Mouse (Mus musculus) limb, embryonic 13.5 days (tissue): ENCODE results near the gene Lgals12. TPM values are rescaled to one million over a fixed set of nuclear protein-coding genes. Genes with fewer than 3 reads are reported as not detected.

Experiments
- ATAC-seq: fragments of 200-750 bp; cut with Nextera tagmentation; 2 replicates; pipeline ENCODE4 v1.8.0; 2017; ENCODE audit warnings: low read depth, moderate number of reproducible peaks, moderate TSS enrichment; ENCODE audit not compliant: low FRiP score
- H3K27ac ChIP-seq: fragments of 300-500 bp; sonication (generic); 2 replicates; pipeline ENCODE4 v1.5.1; 2015; ENCODE audit warnings: inconsistent platforms, mild to moderate bottlenecking, moderate library complexity
- H3K27me3 ChIP-seq: fragments of 300-500 bp; sonication (generic); 2 replicates; pipeline ENCODE4 v1.6.1; 2015; ENCODE audit warnings: mild to moderate bottlenecking, inconsistent platforms
- H3K36me3 ChIP-seq: fragments of 300-500 bp; sonication (generic); 2 replicates; pipeline ENCODE4 v1.6.1; 2015; ENCODE audit warnings: inconsistent platforms, mild to moderate bottlenecking, moderate library complexity
- H3K4me1 ChIP-seq: fragments of 300-500 bp; sonication (generic); 2 replicates; pipeline ENCODE4 v1.6.1; 2015; ENCODE audit warnings: inconsistent platforms
- H3K4me2 ChIP-seq: fragments of 300-500 bp; sonication (generic); replicated peaks from 2 replicates; pipeline ENCODE4 v1.6.1; 2015; ENCODE audit warnings: inconsistent platforms, mild to moderate bottlenecking, moderate library complexity
- H3K4me3 ChIP-seq: fragments of 300-500 bp; sonication (generic); 2 replicates; pipeline ENCODE4 v1.5.1; 2015; ENCODE audit warnings: moderate library complexity, mild to moderate bottlenecking, inconsistent platforms
- H3K9ac ChIP-seq: fragments of 300-500 bp; sonication (generic); 2 replicates; pipeline ENCODE4 v1.6.1; 2015; ENCODE audit warnings: mild to moderate bottlenecking, inconsistent platforms
- H3K9me3 ChIP-seq: fragments of 300-500 bp; sonication (generic); 2 replicates; pipeline ENCODE4 v1.6.1; 2016; ENCODE audit warnings: inconsistent platforms
- WGBS: fragments of 180-500 bp; shearing (Covaris S2); methylation state at CpG from one replicate; pipeline ENCODE4 v1.1.7; 2015; 5-methylcytosine and 5-hydroxymethylcytosine counted together
- polyA plus RNA-seq: library from polyadenylated mRNA; unstranded; fragments of >200 nt; fragmentation: Nextera tagmentation; extraction: Ambion mirVana; gene quantifications from 2 replicates; pipeline ENCODE4 v1.2.1, GENCODE M21; 2015

The Lgals12 gene
- 0.36 TPM in 2 replicates for polyA plus RNA-seq

DNA sequence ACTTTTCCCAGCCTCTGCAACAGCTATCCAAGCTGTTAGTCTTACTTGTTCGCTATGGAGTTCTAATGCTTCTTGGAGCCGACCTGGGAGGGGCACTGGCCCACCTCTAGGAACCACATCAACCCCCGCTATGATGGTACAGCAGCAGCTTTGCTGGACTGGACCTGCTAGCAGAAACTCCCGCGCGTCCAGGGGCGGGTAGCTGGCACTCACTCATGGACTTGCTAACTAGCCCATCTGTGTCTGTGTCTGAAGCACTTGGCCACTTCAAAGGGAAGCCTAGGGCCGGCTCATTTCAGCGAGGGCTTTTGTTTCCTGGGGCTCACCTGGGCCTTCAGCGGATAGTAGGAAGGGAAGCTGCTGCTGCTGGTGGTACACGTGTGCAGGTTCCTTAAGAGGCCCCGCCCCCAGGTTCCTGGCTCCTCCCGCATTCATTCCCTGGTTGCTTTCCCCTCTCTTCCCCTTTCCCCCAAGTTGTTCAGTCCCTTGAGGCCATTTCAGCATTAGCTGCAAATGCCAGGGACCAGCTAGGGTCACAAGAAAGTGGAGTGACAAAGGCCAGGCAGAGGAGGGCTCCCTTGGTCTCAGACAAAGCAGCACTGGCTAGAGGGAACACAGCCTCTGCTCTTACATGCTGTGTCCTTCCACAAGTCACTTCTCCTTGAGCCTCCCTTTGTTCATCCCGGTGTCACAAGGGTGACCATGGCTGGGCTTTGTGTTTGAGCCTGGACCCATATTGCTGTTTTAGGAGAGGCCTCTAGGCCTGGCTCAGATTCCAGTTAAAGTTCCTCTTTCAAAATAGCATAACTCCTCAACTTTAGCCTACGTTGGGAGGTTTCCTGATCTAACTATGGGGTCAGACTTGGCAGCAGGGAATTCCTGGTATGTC lies at the start of gene Lgals12:
Gene Lgals12, minus strand, starts transcription at position 393 of the 889 bp plus-strand sequence.
- Histone ChIP-seq H3K9me3 (no peaks in the 10 kb centered on the region), H3K27ac (peak within 1 kb of the TSS; percentile 74), H3K27me3 (0 out of 2 replicates have a peak, but pooled peaks cover 6% of the 10 kb centered on the region), H3K4me2 (peak within 1 kb of the TSS; percentile 68), H3K9ac (peak within 1 kb of the TSS; percentile 40), H3K4me1 (peaks cover 36% of the 10 kb centered on the region), H3K36me3 (no peaks in the 10 kb centered on the region), H3K4me3 (peak within 1 kb of the TSS; percentile 36)
- ATAC-seq: peak; percentile 16
- WGBS: 6% methylated on average over 15 of the region's 15 CpGs

DNA sequence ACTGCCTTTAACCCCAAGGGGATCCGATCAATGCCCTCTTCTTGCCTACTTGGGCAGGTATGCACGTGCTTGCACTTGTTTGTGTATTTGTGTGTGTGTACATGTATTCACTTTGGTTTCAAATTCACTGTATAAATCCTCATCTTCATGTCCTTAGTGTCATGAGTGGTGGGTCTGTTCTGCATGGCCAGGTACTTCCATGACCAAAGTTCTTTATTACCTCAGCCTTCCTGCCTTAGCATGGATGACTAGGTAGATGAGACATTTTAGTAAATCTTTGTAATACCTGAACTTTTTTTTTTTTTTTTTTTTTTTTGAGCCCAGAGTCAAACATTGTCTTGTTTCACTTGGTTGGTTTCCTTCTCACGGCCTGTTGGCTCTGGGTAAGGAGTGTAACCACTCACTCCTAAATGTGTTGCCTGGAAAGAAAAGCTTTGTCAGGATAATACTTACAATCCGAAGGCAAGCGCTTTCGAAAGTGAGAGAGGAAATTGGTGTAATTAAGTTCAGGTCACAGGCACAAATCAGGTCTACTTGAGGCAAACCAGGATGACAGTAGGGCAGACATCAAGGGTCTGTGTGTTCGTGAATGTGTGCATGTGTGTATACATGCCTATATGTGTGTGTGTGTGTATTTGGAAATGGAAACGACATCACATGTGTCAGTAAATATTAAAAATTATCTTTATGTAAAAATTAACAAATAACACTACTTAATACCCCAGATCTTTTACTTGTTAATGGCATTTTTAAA lies 42.1 kb upstream of the Lgals12 start:
- H3K4me2 ChIP-seq: no peak overlapping the region
- ATAC-seq: no peak
- H3K36me3 ChIP-seq: no peaks in the 10 kb centered on the region
- whole genome bisulfite sequencing: 76% methylated on average over 8 of the region's 8 CpGs
- no peaks in the 10 kb centered on the region for H3K4me1 ChIP-seq
- no peak overlapping the region for H3K4me3 ChIP-seq
- H3K27me3 ChIP-seq: no peaks in the 10 kb centered on the region
- H3K9ac ChIP-seq: no peak overlapping the region
- H3K9me3 ChIP-seq: no peaks in the 10 kb centered on the region
- no peak overlapping the region for H3K27ac ChIP-seq

DNA sequence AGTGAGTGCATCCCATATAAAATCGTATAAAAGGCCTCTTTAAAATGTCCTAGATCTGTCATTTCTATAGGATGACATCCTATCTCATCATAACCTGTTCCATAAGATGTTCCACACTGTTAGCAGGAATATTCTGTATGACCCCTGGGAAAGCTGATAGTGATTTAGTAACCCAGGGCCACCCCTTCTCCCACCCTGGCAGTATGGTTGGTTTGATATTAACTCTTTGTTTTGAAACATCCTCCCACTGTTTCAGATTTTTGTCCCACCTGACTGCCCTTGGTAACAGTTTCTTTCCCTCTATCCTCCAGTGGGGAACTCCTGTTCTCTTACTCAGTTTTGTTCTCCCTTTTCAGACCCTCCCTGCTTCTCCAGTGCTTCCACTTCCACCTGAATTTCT lies 26.8 kb upstream of the Lgals12 start:
- no peak overlapping the region for H3K4me2 ChIP-seq
- no peaks in the 10 kb centered on the region for H3K36me3 ChIP-seq
- WGBS: 77% methylated on average over 1 of the region's 1 CpGs
- no peak overlapping the region for H3K4me3 ChIP-seq
- no peaks in the 10 kb centered on the region for H3K9me3 ChIP-seq
- ATAC-seq: no peak
- H3K9ac ChIP-seq: no peak overlapping the region
- H3K27me3 ChIP-seq: no peaks in the 10 kb centered on the region
- no peaks in the 10 kb centered on the region for H3K4me1 ChIP-seq
- no peak overlapping the region for H3K27ac ChIP-seq

DNA sequence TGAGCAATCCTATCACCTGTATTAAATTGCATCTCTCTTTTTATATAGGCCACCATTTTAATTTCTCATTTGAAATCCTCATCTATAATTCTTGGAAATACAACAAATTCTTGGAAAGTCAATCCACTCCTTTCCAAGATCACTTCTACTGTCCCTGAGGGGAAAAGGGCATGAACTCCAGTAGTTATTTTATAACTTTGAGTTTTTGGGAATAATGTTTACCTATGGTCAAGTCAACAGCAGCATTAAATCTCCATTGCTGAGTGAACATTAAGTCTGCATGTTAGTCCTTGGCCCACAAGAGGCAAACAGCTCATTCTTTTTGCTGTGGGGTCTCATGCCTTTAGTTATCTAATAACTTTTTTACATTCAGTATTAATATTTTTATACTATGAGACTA lies 26.0 kb upstream of the Lgals12 start:
- Histone ChIP-seq H3K27ac (no peak overlapping the region), H3K4me1 (no peaks in the 10 kb centered on the region), H3K36me3 (no peaks in the 10 kb centered on the region), H3K4me3 (no peak overlapping the region), H3K9ac (no peak overlapping the region), H3K9me3 (no peaks in the 10 kb centered on the region), H3K27me3 (no peaks in the 10 kb centered on the region), H3K4me2 (no peak overlapping the region)
- no peak for ATAC-seq

DNA sequence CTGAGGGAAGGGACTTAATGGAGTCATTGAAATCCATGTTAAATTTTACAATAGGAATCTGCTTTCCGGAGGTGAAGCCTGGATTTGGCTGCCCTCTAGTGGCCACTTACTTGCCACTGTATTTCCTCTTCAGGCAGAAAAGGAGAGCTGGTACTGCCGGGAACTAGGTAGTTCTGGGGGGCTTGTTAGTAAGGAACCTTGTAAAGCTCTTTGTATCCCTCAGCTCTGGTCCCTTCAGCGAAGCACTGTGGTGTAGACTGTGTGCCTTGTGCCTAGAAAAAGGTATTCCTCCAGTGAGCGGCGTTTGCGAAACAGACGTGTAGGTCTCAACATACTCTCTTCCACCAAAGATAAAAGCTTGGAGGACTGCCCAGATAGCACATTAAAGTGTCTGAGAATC lies 10.7 kb upstream of the Lgals12 start:
- no peak overlapping the region for H3K4me2 ChIP-seq
- no peaks in the 10 kb centered on the region for H3K9me3 ChIP-seq
- no peak overlapping the region for H3K9ac ChIP-seq
- peaks cover 5% of the 10 kb centered on the region for H3K4me1 ChIP-seq
- ATAC-seq: no peak
- H3K27me3 ChIP-seq: peaks cover 7% of the 10 kb centered on the region; the same call in 1 of the 2 replicates
- H3K4me3 ChIP-seq: no peak overlapping the region
- H3K36me3 ChIP-seq: no peaks in the 10 kb centered on the region
- 36% methylated on average over 7 of the region's 7 CpGs for WGBS
- H3K27ac ChIP-seq: no peak overlapping the region

DNA sequence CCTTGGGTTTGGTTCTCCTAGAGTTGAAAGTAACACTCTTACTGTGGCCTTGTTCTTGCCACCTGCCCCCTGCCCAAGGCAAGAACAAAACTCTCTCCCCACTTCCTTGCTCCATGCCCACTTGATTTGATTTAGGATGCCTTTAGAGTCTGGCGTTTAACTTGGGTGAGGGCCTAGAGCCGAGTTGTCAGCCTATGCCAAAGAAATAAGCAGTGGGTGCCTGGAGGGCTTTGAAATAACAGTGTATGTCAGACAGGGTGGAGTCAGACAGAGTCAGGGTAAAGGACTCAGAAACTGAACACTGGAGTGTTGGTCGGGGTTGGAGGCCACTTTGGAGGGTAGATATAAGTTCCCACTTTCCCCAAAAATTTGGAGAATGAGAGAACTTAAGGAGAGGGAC lies 10.1 kb upstream of the Lgals12 start:
- Histone ChIP-seq H3K36me3 (no peaks in the 10 kb centered on the region), H3K9me3 (no peaks in the 10 kb centered on the region), H3K4me3 (no peak overlapping the region), H3K27me3 (peaks cover 7% of the 10 kb centered on the region; the same call in 1 of the 2 replicates), H3K27ac (no peak overlapping the region), H3K4me2 (no peak overlapping the region), H3K9ac (no peak overlapping the region), H3K4me1 (peaks cover 9% of the 10 kb centered on the region)
- 0 out of 2 replicates have a peak, but pooled peaks have one; percentile 18 for ATAC-seq
- WGBS: 44% methylated on average over 3 of the region's 3 CpGs

DNA sequence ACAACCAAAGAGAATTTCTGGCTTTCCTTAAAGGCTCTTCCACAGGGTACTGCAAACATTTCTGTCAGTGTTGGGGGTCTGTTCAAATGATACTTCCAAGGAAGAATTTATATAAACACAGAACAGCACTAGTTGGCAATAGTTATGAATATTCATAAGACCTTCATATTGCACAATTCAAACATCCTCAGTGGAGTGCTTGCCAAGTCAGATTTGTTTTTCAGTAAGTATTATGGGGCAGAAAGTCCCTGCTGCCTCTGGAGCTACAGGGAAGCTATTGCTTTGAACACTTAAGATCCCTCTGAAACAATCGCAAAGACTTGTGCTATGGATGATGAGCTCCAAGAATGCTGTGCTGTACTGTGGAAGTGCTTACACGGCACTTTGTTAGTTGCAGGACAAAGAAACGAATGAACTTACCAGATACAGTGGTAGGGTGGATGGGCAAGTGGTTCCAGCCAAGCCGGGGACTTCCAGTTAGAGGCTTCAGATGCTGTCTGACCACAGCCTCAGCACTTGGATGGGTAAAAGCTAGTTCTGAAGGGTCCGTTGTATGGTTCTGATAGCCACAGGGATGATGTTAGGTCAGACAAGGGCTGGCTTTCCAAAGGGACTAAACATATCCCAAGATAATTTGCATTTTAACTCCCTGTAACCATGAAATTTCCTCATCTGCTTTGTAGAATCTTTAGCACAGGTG lies 9.4 kb upstream of the Lgals12 start:
- Histone ChIP-seq H3K36me3 (no peaks in the 10 kb centered on the region), H3K27ac (no peak overlapping the region), H3K4me2 (no peak overlapping the region), H3K9me3 (no peaks in the 10 kb centered on the region), H3K27me3 (peaks cover 12% of the 10 kb centered on the region; the same call in 1 of the 2 replicates), H3K4me3 (no peak overlapping the region), H3K4me1 (peaks cover 14% of the 10 kb centered on the region), H3K9ac (no peak overlapping the region)
- 86% methylated on average over 5 of the region's 5 CpGs for WGBS
- ATAC-seq: no peak

DNA sequence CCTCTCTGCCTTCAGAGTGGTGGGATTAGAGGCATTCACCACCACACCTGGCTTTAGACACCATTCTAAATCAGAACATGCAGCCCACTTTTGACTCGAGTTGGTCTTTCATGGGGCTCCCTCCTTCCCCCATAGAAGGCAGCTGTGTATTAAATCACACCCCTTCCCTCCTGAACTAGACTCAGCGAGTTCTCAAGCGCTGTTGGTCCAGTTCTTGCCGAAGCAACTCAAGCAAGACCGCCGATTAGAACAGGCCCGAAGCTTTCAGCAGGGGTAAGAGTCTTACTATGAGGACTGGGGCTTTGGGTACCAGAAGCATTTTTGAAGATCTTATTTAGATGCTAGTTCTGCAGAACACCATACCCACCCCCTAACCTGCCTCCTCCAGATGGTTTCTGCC lies 6.2 kb upstream of the Lgals12 start:
- ATAC-seq: no peak
- Histone ChIP-seq H3K4me2 (no peak overlapping the region), H3K4me3 (no peak overlapping the region), H3K27me3 (peaks cover 9% of the 10 kb centered on the region; the same call in 1 of the 2 replicates), H3K27ac (no peak overlapping the region), H3K9me3 (no peaks in the 10 kb centered on the region), H3K4me1 (peaks cover 15% of the 10 kb centered on the region), H3K9ac (no peak overlapping the region), H3K36me3 (no peaks in the 10 kb centered on the region)
- 75% methylated on average over 7 of the region's 7 CpGs for WGBS

DNA sequence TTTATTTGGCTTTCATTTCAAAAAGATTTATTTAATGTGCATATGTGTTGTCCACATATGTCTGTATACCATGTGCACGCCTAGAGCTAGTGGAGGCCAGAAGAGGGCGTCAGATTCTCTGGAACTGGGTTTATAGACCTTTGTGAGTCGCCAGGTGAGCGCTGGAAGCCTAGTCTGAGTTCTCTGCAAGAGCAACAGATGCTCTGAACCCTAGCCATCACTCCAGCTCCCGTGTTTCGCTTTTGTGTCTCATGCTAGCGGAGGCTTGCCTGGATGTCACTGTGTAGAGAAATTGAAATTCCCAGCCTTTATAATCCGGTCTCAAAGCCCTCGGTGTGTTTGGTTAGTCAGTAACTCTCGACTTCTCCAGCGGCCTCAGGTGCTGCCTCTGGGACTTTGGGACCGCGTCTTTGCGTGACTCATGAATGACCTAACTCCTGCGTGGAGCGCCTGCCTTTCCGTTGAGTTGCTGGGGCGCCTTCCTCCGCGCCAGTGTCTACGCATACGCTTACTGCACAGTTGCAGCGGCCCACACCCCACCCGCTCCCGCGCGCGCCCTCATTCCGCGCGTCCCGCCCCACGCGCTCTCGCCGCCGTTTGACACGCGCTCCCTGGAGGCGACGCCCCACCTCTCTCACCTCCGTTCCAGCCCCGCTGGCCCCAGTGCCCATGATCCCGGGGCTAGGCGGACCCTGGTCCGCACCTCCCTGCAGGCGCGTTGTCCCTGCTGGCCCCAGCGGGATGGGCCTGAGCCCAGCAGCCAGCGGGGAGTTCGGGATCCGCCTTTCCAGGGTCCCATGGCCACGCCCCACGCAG lies 5.2 kb upstream of the Lgals12 start, which contains the start of gene Hrasls5:
Gene Hrasls5, plus strand, starts transcription at position 600 of the 816 bp plus-strand sequence.
- 3% methylated on average over 54 of the region's 54 CpGs for WGBS
- H3K27me3 ChIP-seq: peaks cover 9% of the 10 kb centered on the region; the same call in 1 of the 2 replicates
- peak; percentile 45 for ATAC-seq

DNA sequence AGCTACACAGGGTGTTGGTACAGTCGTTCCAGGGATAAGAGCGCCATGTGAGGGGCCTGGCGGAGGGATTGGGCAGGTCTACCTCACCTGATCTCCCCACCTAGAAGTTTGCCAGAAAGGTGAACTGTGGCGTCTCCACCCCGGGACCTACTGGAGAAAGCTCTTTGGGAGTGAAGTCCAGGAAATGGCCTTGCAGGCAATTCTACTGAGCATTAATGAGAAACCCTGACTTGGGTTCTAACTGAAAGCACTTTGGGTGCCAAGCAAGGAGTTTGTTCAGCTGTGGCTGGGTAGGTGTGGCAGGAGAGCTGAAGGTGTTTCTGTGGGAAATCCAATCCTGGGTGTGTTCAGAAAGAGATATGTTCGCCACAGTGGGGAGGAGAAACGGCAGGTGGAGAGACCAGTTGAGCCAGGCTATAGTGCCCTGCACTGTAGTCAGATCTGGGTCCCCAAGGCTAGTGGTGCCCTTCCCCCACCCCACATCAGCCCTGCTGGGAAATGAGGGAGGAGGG lies 753 bp upstream of the Lgals12 start:
- peak overlapping the region; percentile 68; the same call in 1 of the 2 replicates for H3K4me2 ChIP-seq
- no peak overlapping the region for H3K9ac ChIP-seq
- no peak overlapping the region for H3K4me3 ChIP-seq
- no peaks in the 10 kb centered on the region for H3K9me3 ChIP-seq
- 0 out of 2 replicates have a peak, but pooled peaks cover 6% of the 10 kb centered on the region for H3K27me3 ChIP-seq
- H3K27ac ChIP-seq: peak overlapping the region; percentile 74; the same call in 1 of the 2 replicates
- ATAC-seq: no peak
- H3K36me3 ChIP-seq: no peaks in the 10 kb centered on the region
- WGBS: 69% methylated on average over 7 of the region's 7 CpGs
- peaks cover 40% of the 10 kb centered on the region for H3K4me1 ChIP-seq

More for the DNA sequence above, 5.2 kb upstream of the Lgals12 start, which contains the start of gene Hrasls5:
- Histone ChIP-seq H3K9me3 (no peaks in the 10 kb centered on the region), H3K4me1 (peaks cover 24% of the 10 kb centered on the region), H3K27ac (no peak within 1 kb of the TSS; the same call in 1 of the 2 replicates), H3K36me3 (no peaks in the 10 kb centered on the region), H3K9ac (peak within 1 kb of the TSS; percentile 65), H3K4me3 (peak within 1 kb of the TSS; percentile 46), H3K4me2 (peak within 1 kb of the TSS; percentile 86)
